Mouse (Mus musculus) spleen, embryonic (tissue): ENCODE results near the gene Lgr5.

ENCODE experiments used
- CTCF ChIA-PET: fragments of 350-600 bp; sonication (Branson Sonifier 250); formaldehyde crosslinking; loops from one replicate; lab custom pipeline; 2022; lab: Charles Lee

Gene Lgr5

DNA sequence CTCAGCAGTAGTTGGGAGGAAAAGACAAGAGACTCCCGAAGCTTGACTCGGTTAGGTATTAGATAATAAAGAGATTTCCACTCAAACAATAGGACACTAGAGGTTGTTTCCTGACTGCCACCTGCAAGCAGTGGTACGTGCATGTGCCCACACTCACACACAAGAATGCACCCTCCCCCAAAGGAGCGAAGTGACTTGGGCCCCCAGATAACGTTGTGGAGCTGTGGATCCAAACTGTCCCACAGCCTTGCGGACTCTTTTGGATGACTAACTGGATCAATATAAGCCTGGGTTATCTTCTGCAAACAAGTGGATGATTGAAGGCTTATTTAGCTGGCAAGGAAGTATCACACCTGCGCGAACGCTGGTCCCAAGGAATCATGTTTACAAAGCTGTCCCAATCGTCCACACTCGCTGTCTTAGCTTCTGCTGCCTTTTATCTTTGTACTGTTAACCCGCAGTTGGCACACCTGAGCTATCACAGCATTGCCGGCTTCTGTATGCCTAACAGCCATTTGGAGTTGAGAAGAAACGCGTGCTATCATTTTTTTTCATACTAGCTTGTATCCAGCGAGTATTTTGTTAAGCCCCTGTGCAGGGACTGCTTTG is 81.8 kb downstream of the Lgr5 start:
- CTCF ChIA-PET: no interaction called here

- CTCF ChIA-PET: no interaction called here
Measured at GRCm38 (mm10) chr10:115505155-115505554, 82.4 kb downstream of the Lgr5 start.

DNA sequence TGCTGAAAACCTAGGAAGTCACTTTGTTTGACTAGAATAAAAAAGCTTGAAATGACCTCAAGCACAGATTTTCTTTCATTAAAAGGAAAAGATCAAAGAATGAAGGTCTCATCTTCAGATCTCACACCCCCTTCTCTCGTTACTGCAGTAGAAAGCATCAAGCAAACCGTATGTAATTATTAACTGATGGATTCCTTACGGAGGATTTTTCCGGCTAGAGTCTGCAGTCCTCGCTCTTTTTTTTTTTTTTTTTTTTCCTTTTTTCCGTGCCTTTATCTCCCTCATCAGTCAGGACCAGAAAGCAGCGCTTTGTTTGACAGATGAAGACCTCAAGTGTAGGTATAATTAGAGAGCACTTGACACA is 93.8 kb downstream of the Lgr5 start:
- CTCF ChIA-PET: no interaction called here

DNA sequence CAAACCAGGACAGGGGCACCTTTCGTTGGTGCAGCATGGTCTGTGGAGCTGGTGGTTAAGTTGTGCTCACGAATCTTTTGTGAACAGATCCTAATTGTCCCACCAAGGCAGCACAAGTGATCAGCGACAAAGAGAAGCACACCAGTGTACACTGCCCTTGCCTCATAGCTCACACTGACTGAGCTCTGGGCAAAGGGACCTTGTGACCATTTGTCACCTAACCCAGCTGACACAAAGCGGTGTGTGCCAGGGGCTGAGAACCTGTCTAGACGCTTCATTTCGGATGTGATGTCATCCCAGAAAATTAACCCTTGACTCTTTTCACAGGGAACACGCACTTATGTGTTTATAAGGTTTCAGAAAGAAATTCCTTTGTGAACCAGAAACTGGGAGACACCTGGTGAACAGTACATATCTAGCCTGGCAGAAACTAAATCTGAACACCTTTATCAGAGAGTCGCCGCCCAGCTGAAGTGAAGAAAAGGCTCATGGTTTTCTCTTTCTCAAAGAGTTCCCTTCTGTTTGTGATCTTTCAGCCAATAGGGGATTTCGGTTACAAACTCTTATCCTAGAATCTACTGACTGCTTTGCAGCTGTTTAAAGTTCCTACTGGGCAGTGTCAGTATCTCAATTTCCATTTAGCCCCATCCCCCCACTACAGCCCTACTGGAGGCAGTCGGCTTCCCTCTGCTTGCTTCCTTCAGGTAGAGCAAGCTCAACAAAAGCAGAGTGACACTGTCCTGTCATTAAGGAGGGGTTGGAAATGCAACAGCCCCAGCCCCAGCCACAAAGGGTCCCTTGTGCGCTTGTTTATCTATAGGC is 94.4 kb downstream of the Lgr5 start:
- CTCF ChIA-PET: no interaction called here

DNA sequence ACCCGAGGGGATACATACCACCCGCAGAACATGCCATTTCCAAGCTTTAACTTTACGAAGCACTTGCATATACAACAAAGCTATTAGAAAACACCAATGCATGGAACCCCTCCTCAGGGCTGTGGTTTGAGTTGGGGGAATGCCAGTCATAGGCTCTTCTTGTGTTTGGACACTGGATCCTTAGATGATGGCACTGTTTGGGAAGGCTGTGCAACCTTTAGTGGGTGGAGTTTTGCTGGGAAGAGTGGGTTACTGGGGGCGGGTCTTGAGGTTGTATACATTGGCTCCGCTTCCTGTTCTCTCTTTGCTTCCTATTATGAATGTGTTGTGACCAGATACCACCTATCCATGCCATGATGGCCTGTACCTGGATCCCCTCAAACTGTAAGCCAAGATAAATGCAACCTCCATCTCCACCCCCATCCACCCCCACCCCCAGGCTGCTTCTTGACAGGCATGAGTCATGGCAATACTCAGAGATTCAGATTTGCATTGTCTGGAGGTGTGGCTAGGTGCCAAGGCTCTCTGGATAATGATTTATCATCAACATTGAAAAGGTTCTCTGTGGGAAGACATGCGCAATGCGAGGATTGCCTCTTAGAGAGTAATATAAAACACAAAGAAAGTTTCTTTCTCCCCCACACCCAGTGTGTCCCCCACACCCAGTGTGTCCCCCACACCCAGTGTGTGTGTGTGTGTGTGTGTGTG is 95.6 kb downstream of the Lgr5 start:
- CTCF ChIA-PET: no interaction called here

- CTCF ChIA-PET: no interaction called here
Measured at GRCm38 (mm10) chr10:115485602-115486001, 102.0 kb downstream of the Lgr5 start.

DNA sequence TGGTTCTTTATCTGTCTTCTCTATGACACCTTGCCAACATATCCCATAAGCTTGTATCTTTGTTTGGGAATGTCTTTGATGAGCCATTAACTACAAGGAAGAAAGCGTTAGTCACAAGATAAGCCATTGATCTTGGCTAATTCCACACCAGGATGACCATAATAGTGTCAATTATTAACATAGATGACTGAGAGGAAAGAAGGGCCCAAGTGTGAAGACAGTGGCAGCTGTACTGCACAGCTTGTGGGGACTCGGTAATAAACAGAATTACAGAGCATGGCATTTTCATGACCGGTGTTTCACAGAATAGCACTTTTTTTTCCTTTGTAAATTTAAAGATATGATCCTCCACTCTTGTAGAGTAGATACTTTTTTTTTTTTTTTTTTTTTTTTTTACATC is 102.9 kb downstream of the Lgr5 start:
- CTCF ChIA-PET: no interaction called here

- CTCF ChIA-PET: interaction anchor here (0.6 kb wide), 2 partner anchors 95 to 1732 kb away, joined by 3 read pairs; partner anchors contain the start of gene Thap2
Measured at GRCm38 (mm10) chr10:115478441-115479141, 109.0 kb downstream of the Lgr5 start.

DNA sequence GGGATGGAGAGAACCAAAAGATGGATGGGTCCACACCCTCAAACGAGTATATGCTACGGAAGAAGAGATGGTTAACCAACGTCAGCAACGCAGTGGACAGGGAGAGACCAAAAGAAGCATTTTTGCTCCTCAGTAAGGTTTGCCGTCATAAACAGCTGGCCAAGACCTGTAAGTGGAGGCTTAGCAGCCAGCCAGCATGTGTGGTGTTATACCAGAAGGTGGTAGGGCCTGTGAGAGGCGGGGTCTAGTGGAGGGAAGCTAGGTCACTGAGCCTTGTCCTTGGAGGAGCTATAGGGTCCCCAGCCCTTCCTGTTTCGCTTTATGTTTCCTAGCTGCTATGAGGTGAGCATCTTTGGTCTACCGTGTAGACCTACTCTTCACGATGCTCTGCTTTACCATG is 111.1 kb downstream of the Lgr5 start:
- CTCF ChIA-PET: no interaction called here

- CTCF ChIA-PET: no interaction called here
Measured at GRCm38 (mm10) chr10:115475000-115475550, 112.5 kb downstream of the Lgr5 start.

GRCm38 (mm10) chr10:115473213-115473961 is 114.2 kb downstream of the Lgr5 start:
- CTCF ChIA-PET: no interaction called here

- CTCF ChIA-PET: no interaction called here
Measured at GRCm38 (mm10) chr10:115470621-115471334, 116.8 kb downstream of the Lgr5 start.

DNA sequence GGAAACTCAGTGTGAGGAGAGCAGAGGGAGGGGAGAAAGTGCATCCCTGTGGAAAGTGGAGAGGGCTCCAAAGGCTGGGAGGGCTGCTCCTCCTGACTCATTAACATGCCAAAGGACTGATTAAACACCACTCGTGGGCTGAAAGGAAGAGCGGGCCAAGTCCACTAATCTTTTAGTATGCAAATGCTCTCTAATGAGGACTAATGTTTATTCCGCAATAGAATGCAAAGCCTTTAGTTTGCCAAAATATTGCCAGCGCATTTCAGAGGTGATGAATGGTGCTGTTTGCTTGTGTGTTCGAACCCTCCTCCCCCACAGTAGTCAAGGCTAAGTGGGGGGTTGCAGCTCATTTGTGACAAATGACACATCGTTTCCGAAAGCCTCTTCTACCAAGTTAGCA is 118.5 kb downstream of the Lgr5 start:
- CTCF ChIA-PET: no interaction called here

- CTCF ChIA-PET: no interaction called here
Measured at GRCm38 (mm10) chr10:115468632-115469031, 118.9 kb downstream of the Lgr5 start.

GRCm38 (mm10) chr10:115467985-115468384 is 119.6 kb downstream of the Lgr5 start:
- CTCF ChIA-PET: no interaction called here

GRCm38 (mm10) chr10:115465778-115466177 is 121.8 kb downstream of the Lgr5 start:
- CTCF ChIA-PET: no interaction called here

DNA sequence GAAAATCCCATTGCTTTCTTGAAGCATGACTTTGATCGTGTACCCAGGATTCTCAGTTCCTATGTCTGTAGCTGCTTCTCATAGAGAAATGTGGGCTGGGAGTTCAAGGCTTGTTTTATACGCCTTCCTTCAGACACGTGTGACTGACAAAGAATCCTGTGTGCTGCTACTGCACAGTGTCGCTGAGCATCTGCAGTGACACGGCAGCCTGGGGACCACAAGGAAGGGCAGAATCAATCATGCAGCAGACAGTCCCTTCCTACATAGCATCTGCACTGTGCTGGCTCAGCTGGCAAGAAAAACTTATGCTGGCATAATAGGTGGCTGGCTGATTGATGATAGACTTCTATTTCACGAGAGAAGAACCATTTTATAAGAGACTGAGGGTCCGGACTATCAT is 122.5 kb downstream of the Lgr5 start:
- CTCF ChIA-PET: no interaction called here

- CTCF ChIA-PET: no interaction called here
Measured at GRCm38 (mm10) chr10:115462646-115463045, 124.9 kb downstream of the Lgr5 start.

DNA sequence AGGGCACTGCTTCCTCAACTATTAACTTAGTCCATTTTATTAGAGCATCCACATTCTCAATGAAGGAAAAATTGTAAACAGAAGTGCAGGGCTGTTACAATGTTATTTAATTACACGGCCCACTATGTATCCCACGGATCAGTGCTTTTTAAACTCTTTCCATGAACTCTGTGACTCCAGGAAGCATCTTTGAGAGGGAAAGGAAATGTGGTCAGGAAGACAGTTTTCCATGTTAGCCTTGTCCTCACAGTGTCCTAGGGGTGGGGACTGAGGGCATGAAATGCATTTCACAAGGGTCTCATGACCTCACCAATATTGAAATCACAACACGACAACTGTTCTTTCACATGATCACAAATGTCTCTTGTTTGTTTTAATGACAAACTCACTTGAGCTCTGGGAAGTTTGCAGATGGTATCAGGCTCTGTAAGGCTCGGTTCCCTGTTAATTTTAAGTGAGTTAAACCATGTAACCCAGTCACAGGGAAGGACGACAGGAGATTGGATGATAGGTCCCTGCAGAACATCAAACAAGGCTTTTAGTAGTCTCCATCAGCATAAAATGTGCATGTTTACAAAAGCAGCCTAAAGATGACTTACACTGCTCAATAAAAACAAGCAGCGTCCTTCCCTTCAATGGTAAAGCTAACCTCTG is 130.1 kb downstream of the Lgr5 start:
- CTCF ChIA-PET: no interaction called here

DNA sequence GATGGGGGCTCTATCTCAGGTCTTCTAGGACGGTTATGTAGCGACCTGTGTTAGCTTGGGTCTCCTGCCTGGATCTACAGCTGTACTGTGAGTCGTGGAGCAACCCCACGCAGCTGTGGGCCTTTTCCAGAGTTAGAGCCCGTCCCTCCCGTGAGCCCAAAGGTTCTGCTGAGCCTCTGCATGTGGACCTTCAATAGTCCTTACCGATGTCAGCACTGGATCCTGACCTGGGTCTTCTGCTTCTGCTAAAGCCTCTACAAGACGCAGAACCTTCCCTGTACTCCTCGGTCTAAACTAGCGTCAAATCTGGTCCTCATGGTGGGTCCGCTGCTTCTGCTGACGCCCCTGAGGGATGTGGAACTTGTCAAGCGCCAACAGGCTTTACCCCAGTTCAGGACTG is 139.0 kb downstream of the Lgr5 start:
- CTCF ChIA-PET: no interaction called here
